Mouse (Mus musculus) heart, embryonic 15.5 days (tissue): ENCODE data around the gene Abcd2. TPM values are rescaled to one million over a fixed set of nuclear protein-coding genes. Genes with fewer than 3 reads are reported as not detected.

Experiments
- ATAC-seq: fragments of 200-750 bp; cut with Nextera tagmentation; replicated peaks from 2 replicates; pipeline ENCODE4 v1.8.0; 2017; ENCODE audit warnings: low read depth, moderate TSS enrichment; ENCODE audit not compliant: insufficient number of reproducible peaks, insufficient read depth, low FRiP score
- H3K27ac ChIP-seq: fragments of 300-500 bp; sonication (generic); 2 replicates; pipeline ENCODE4 v1.5.1; 2015; ENCODE audit warnings: mild to moderate bottlenecking, inconsistent platforms
- H3K27me3 ChIP-seq: fragments of 300-500 bp; sonication (generic); 2 replicates; pipeline ENCODE4 v1.6.1; 2015; ENCODE audit warnings: inconsistent platforms
- H3K36me3 ChIP-seq: fragments of 300-500 bp; sonication (generic); 2 replicates; pipeline ENCODE4 v1.6.1; 2015; ENCODE audit warnings: mild to moderate bottlenecking, inconsistent platforms
- H3K4me1 ChIP-seq: fragments of 300-500 bp; sonication (generic); replicated peaks from 2 replicates; pipeline ENCODE4 v1.6.1; 2015; ENCODE audit warnings: inconsistent platforms
- H3K4me2 ChIP-seq: fragments of 300-500 bp; sonication (generic); 2 replicates; pipeline ENCODE4 v1.6.1; 2015; ENCODE audit warnings: inconsistent platforms, mild to moderate bottlenecking, moderate library complexity
- H3K4me3 ChIP-seq: fragments of 300-500 bp; sonication (generic); 2 replicates; pipeline ENCODE4 v1.5.1; 2015; ENCODE audit warnings: mild to moderate bottlenecking, inconsistent platforms
- H3K9ac ChIP-seq: fragments of 300-500 bp; sonication (generic); 2 replicates; pipeline ENCODE4 v1.6.1; 2015; ENCODE audit warnings: mild to moderate bottlenecking, inconsistent platforms
- H3K9me3 ChIP-seq: fragments of 300-500 bp; sonication (generic); replicated peaks from 2 replicates; pipeline ENCODE4 v1.6.1; 2016; ENCODE audit warnings: inconsistent platforms
- WGBS: fragments of 180-500 bp; shearing (Covaris S2); methylation state at CpG from one replicate; pipeline ENCODE4 v1.1.7; 2015; ENCODE audit warnings: mixed read lengths; 5-methylcytosine and 5-hydroxymethylcytosine counted together
- polyA plus RNA-seq: library from polyadenylated mRNA; unstranded; fragments of >200 nt; fragmentation: Nextera tagmentation; extraction: Ambion mirVana; gene quantifications from 2 replicates; pipeline ENCODE4 v1.2.1, GENCODE M21; 2015

Gene Abcd2
- polyA plus RNA-seq, 1 experiment from 2014 or later: 0.55 TPM

DNA sequence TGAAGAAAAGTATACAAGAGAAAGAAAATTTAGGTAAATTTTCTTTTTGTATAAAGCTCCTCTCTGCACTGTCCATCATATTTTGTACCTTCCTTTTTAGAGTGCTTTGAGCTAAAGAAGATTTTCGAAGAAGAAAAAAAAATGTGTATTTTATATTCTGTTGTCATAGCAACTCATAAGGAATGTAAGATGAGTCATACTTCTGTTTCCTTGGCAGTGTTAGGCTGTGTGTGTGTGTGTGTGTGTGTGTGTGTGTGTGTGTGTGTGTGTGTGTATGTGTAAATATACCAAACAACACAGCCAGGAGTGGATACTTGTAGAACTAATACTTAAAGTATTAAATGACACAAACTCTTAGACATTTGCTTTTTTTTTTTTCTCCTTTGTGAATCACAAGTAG, 39.0 kb downstream of the Abcd2 start:
- H3K27me3 ChIP-seq: no peaks in the 10 kb centered on the region
- no peaks in the 10 kb centered on the region for H3K36me3 ChIP-seq
- H3K4me1 ChIP-seq: no peaks in the 10 kb centered on the region
- no peak overlapping the region for H3K4me2 ChIP-seq
- no peak for ATAC-seq
- H3K9ac ChIP-seq: no peak overlapping the region
- H3K27ac ChIP-seq: no peak overlapping the region
- 41% methylated on average over 1 of the region's 1 CpGs for WGBS
- no peaks in the 10 kb centered on the region for H3K9me3 ChIP-seq
- H3K4me3 ChIP-seq: no peak overlapping the region

DNA sequence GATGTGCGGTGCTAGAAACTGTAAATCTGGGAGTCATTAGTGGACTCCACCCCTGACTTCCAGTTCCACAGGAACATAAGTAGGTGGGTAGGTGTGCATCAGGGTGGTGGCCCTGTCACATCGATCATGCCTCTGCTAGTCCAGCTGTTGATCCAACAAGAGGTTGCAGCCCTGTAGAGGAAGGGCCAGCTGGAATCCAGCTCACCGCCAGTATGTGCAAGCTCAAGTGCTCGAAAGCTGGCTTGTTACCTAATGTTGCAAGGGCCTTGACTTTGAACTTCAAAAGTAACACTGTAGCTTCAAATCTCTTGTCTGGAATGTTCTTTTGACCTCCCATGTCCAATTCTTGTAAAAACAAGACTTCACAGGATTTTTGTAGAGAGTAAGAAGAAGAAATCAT, 67.0 kb downstream of the Abcd2 start:
- Histone ChIP-seq H3K36me3 (no peaks in the 10 kb centered on the region), H3K4me2 (no peak overlapping the region), H3K27me3 (no peaks in the 10 kb centered on the region), H3K4me1 (no peaks in the 10 kb centered on the region), H3K27ac (no peak overlapping the region), H3K4me3 (no peak overlapping the region), H3K9me3 (no peaks in the 10 kb centered on the region), H3K9ac (no peak overlapping the region)
- WGBS: 82% methylated on average over 4 of the region's 4 CpGs
- no peak for ATAC-seq

GRCm38 (mm10) chr15:91112555-91113209, 78.9 kb downstream of the Abcd2 start:
- 68% methylated on average over 7 of the region's 7 CpGs for WGBS
- Histone ChIP-seq H3K9me3 (no peaks in the 10 kb centered on the region), H3K4me1 (no peaks in the 10 kb centered on the region), H3K27me3 (no peaks in the 10 kb centered on the region), H3K27ac (no peak overlapping the region), H3K4me3 (no peak overlapping the region), H3K9ac (no peak overlapping the region), H3K4me2 (no peak overlapping the region), H3K36me3 (no peaks in the 10 kb centered on the region)
- no peak for ATAC-seq

- 91% methylated on average over 5 of the region's 5 CpGs for WGBS
- 0 out of 2 replicates have a peak, but pooled peaks cover 3% of the 10 kb centered on the region for H3K4me1 ChIP-seq
- no peaks in the 10 kb centered on the region for H3K9me3 ChIP-seq
- H3K27me3 ChIP-seq: no peaks in the 10 kb centered on the region
- no peak overlapping the region for H3K4me2 ChIP-seq
- ATAC-seq: no peak
- no peak overlapping the region for H3K9ac ChIP-seq
- no peak overlapping the region for H3K4me3 ChIP-seq
- H3K36me3 ChIP-seq: no peaks in the 10 kb centered on the region
- no peak overlapping the region for H3K27ac ChIP-seq
These were observed 83.4 kb downstream of the Abcd2 start for GRCm38 (mm10) chr15:91108102-91108659.

DNA sequence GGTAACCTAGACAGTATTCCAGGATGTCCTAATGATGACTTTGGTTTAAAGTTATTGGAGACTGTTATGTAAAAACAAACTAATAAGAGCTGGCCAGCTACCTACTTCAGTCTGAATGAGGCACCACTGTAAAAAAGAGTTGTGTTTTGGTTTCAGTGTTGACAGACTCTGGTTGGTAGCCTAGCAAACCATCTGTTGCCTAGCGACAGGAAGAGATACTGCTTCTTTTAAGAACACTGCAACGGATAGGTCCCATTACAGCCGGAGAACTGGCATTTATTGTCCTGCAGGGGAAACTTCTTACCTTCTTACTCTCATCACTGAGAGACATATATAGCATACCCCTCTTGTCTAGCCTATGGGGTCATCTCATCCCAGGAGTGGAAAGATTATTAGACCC, 86.7 kb downstream of the Abcd2 start:
- Histone ChIP-seq H3K36me3 (no peaks in the 10 kb centered on the region), H3K4me3 (no peak overlapping the region), H3K9me3 (no peaks in the 10 kb centered on the region), H3K9ac (no peak overlapping the region), H3K27ac (no peak overlapping the region), H3K4me1 (0 out of 2 replicates have a peak, but pooled peaks cover 3% of the 10 kb centered on the region), H3K27me3 (no peaks in the 10 kb centered on the region), H3K4me2 (no peak overlapping the region)
- no peak for ATAC-seq
- WGBS: 33% methylated on average over 3 of the region's 3 CpGs

GRCm38 (mm10) chr15:91104276-91104675, 87.3 kb downstream of the Abcd2 start:
- Histone ChIP-seq H3K9me3 (no peaks in the 10 kb centered on the region), H3K4me2 (no peak overlapping the region), H3K4me3 (no peak overlapping the region), H3K9ac (no peak overlapping the region), H3K27ac (no peak overlapping the region), H3K36me3 (no peaks in the 10 kb centered on the region), H3K27me3 (no peaks in the 10 kb centered on the region), H3K4me1 (0 out of 2 replicates have a peak, but pooled peaks cover 3% of the 10 kb centered on the region)
- 74% methylated on average over 1 of the region's 1 CpGs for WGBS
- no peak for ATAC-seq

- H3K9ac ChIP-seq: no peak overlapping the region
- no peak overlapping the region for H3K4me2 ChIP-seq
- no peaks in the 10 kb centered on the region for H3K27me3 ChIP-seq
- WGBS: 62% methylated on average over 14 of the region's 14 CpGs
- H3K27ac ChIP-seq: no peak overlapping the region
- 0 out of 2 replicates have a peak, but pooled peaks cover 3% of the 10 kb centered on the region for H3K4me1 ChIP-seq
- no peaks in the 10 kb centered on the region for H3K9me3 ChIP-seq
- H3K4me3 ChIP-seq: no peak overlapping the region
- no peak for ATAC-seq
- no peaks in the 10 kb centered on the region for H3K36me3 ChIP-seq
These were observed 87.8 kb downstream of the Abcd2 start for GRCm38 (mm10) chr15:91103814-91104213.

GRCm38 (mm10) chr15:91103305-91103704, 88.3 kb downstream of the Abcd2 start:
- Histone ChIP-seq H3K4me3 (no peak overlapping the region), H3K4me1 (0 out of 2 replicates have a peak, but pooled peaks cover 3% of the 10 kb centered on the region), H3K27ac (no peak overlapping the region), H3K9ac (no peak overlapping the region), H3K27me3 (no peaks in the 10 kb centered on the region), H3K4me2 (no peak overlapping the region), H3K9me3 (no peaks in the 10 kb centered on the region), H3K36me3 (no peaks in the 10 kb centered on the region)
- 87% methylated on average over 8 of the region's 8 CpGs for WGBS
- ATAC-seq: no peak

DNA sequence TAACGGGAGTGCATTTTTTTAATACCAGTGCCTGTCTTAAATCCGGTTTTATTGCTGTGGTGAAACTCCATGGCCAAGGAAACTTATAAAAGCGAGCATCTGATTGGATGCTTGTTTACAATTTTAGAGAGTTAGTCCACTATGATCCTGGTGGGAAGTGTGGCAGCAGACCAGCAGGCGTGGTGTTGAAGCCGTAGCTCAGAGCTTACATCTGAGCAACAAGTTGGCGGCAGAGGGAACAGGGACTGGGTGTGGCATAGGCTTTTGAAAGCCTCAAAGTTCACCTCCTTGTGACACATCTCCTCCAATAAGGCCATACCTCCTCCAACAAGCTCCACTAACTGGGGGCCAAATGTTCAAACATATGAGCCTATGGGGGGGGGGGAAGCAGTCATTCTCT, 95.0 kb downstream of the Abcd2 start:
- H3K4me1 ChIP-seq: 0 out of 2 replicates have a peak, but pooled peaks cover 4% of the 10 kb centered on the region
- no peak overlapping the region for H3K4me2 ChIP-seq
- no peak for ATAC-seq
- no peaks in the 10 kb centered on the region for H3K36me3 ChIP-seq
- no peak overlapping the region for H3K4me3 ChIP-seq
- no peak overlapping the region for H3K9ac ChIP-seq
- H3K27me3 ChIP-seq: no peaks in the 10 kb centered on the region
- no peak overlapping the region for H3K27ac ChIP-seq
- 84% methylated on average over 6 of the region's 6 CpGs for WGBS
- no peaks in the 10 kb centered on the region for H3K9me3 ChIP-seq

Other genes starting within 250 kb of the Abcd2 start
- 4.1 and 4.8 TPM in 2 replicates for gene Kif21a, start 141.9 kb downstream of the Abcd2 start, polyA plus RNA-seq
- not detected in 2 replicates for gene CN725425, start 7.7 kb upstream of the Abcd2 start, polyA plus RNA-seq